Mouse (Mus musculus) v-Abl transformed pro-B cells (cell line): ENCODE measurements around the gene Acat2.
"Not testable (repeated sequence)": the region's sequence is repeated elsewhere in the genome, so short reads cannot be mapped to it uniquely, and the experiment has no call there.

Experiments
- in situ Hi-C, 2 experiments: fragments of 400-800 bp; cut with MboI; formaldehyde crosslinking; loops; one replicate each; pipeline ENCODE4 v1.15.1; 2025; ENCODE audit not compliant: unreplicated experiment in 2 of 2

Acat2 gene

DNA sequence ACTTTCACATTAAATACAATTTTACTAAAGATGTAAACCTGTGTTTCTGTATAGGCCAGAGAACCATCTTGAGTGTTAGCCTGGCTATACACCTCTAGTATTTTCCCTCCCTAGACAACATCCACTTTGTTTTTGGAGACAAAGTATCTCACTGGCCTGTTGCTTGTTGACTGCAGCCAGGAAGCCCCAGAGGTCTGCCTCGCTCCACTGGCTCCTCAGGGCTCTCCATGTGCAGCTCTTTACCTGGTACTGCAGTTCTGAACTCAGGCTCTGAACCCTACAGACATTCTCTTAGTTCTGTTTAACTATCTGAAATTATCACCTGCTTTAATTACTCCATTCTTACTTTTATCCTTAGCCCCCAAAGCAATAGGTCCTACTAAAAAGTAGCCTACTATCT is 18.0 kb upstream of the Acat2 start:
- in situ Hi-C loops, result loop anchor here in 1 of 2 experiments (25.0 kb wide), 1 partner anchor 666 kb away; the partner anchor contains the start of gene Map3k4

DNA sequence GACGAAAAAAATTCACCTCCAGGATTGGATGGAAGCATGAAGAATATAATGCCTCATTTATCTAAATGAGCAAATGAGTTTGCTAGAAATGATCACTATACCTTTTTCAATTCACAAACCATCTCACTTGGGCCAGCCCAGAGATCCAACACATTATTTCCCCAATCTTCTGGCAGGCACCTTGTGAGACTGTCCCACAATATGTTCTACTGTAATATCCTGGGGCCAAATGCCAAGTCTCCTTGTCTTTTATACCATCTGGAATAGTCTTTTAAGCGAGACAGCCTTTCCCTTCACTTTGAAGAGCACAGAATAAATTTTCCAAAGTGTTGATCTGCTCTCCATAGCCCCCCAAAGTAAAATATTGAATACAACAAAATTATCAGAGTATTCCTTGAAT is 13.3 kb upstream of the Acat2 start:
- in situ Hi-C loops, result no loop called here

DNA sequence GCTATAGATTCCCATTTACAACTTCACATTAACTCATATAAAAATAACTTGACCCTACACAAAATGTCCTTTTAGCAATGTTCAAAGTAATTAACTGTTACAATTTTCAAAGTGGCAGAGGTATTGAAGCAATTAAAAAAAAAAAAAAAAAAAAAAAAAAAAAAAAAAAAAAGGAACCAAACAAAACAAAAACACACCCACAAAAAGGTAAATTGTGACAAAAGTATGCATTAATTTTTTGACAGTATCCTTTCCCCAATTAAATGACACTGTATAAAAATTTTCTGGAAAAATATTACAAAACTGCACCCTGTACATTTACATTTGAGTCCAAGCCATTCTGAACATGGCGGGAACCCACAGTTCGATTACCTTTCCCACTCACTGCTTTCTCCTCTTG is 6.6 kb upstream of the Acat2 start:
- in situ Hi-C loops, result no loop called here

DNA sequence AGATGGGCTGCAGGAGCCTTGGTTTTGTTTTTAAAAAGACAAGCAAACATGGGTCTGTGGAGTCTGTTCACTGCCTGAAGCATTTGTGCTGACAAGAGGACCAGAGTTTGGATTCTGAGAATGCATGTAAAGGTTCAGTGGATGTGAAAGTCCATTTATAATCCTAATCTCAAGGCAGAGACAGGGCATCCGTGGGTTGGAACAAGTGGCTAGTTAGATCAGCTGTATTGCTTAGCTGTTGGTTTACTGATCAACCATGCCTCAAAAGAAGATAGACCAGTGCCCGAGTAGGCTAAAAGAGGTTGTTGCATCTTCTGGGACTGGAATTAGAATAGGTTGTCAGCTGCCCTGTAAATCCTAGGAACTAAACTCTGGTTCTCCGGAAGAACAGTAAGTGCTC is 2.9 kb upstream of the Acat2 start:
- in situ Hi-C loops, result no loop called here

DNA sequence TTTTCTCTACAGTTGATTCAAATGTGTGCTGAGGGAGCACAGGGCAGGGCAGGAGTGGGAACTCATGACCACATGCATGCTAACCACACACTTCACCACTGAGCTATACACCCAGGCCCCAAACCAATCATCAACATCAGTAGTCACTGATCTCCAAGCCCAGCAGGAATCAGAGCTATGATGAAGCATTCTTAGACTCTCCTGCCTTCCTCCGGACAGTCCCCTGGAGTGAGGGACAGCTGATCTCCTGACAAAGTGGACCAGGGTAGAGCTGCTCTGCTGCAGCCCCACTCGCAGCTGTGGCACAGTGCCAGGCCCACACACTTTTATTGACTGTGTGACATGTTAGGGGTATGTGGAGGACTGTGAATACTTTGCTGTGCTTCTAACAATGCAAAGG is 1.2 kb downstream of the Acat2 start:
- in situ Hi-C loops, result not testable (repeated sequence)

GRCm38 (mm10) chr17:12956664-12957063 is 3.9 kb downstream of the Acat2 start:
- in situ Hi-C loops, result no loop called here

DNA sequence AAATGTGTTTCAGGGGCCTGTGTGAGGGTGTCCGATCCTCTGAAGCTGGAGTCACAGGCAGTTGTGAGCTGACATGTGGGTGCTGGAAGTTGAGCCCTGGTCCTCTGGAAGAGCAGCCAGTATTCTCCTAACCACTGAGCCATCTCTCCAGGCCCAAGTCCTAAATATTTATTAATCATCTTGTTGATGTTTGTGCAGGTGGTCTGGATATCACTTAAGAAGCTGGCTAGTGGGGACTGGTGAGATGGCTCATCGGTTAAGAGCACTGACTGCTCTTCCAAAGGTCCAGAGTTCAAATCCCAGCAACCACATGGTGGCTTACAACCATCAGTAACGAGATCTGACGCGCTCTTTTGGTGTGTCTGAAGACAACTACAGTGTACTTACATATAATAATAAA is 10.9 kb downstream of the Acat2 start:
- in situ Hi-C loops, result no loop called here

GRCm38 (mm10) chr17:12942459-12943162 is 17.9 kb downstream of the Acat2 start:
- in situ Hi-C loops, result no loop called here

DNA sequence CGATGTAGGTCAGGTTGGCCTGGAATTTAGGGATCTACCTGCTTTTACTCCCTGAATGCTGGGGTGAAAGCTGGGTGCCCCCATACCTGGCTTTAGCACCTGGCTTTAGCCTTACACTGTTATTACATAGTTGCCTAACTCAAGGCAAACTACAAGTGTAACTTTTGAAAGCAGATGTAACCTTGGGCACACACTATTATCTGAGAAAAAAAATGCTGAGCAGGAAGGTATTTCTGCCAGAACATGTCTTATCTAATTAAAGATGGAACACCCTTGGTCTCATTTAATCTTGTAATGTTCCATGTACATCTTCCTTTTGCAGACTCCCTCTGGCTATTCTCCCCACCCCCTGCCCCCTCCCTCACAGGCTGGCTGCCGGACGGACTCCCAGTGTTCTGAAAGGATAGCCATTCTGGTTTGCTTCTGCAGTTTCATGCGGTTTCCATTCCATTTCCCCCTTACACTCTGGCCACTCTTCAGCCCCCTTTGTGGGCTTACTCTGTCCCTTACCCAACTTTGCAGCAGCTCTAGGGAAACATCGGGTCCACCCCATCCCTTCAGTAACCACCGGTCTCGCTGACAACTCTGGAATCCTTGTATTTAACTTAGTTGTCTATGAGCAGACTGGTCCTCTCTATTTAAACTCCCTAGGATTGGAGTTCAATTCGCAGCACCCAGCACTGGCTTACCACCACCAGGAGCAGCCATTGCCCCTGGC is 18.8 kb downstream of the Acat2 start:
- in situ Hi-C loops, result no loop called here

DNA sequence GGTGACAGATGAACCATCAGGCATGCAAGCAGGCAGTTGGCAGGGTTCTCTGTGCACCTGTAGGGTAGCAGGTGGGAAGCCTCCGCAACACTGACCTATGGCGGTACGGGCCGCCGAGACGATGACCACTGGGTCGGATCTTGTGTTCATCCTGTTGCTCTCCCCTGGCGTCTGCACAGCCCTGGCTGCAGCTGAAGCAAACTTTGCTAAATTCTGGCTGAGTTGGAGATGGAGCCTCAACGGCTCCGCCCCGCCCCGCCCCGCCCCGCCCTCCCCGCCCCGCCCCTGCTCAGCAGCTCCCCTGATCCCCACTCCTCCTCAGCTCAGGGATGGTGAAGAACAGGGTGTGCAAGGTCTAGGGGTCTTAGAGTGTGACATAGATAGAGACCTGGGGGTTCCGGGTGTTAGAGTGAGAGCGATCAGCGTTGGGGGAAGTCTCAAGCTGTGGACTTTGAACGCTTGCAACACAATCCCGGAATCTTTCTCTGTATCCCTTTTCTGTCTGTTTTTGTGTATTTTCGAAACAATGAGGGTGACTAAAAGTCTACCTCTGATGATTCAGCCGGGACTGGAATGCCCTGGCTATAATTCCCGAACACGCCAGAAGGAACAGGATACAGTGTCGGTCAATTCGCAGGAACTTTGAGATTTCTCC is 20.3 kb downstream of the Acat2 start, which contains the start of gene Acat3:
TSS of gene Acat3 (minus strand) at position 450 of the 655 bp plus-strand sequence.
- in situ Hi-C loops, result no loop called here

DNA sequence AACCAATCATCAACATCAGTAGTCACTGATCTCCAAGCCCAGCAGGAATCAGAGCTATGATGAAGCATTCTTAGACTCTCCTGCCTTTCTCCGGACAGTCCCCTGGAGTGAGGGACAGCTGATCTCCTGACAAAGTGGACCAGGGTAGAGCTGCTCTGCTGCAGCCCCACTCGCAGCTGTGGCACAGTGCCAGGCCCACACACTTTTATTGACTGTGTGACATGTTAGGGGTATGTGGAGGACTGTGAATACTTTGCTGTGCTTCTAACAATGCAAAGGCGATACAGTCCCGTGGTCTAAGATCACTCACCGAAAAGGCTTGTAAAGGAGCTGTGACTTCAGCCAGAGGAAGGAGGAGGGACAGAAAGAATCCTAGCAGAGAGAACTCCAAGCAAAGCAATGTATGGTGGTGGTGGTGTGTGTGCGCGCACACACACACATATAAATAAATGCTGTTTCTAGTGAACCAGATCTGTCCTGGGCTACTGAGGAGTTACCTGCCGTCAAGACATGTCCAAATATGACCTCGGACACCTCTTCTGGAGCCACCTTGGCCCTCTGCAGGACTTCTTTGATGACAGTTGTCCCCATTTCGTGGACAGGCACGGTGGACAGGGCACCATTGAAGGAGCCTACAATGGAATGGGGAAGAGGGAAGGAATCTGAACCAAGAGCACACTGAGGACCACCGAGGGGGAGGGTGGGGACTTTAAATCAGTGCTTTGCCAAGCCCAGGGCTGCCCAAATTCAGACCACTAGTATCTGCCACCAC is 21.0 kb downstream of the Acat2 start:
- in situ Hi-C loops, result not testable (repeated sequence)

DNA sequence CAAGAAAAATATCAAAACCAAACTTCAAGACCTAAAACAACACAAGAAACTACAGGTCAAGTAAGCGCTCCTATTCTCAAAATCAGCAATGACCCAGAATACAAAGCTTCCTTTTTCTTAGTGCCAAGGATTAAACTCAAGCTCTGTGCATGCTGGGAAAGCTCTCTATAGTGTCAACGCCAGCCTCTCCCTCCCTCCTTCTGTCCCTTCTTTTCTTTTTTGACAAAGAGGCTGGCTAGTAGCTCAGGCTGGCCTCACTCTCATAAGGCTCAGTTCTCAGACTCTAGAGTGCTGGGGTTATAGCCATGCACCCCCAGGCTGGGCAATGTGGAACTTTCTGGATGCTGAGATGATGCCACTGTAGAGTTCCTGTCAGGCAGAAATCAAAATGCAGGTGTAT is 22.5 kb downstream of the Acat2 start:
- in situ Hi-C loops, result no loop called here

GRCm38 (mm10) chr17:12937412-12937970 is 23.1 kb downstream of the Acat2 start:
- in situ Hi-C loops, result no loop called here

- in situ Hi-C loops, result no loop called here
These were observed 24.8 kb downstream of the Acat2 start for GRCm38 (mm10) chr17:12935719-12936118.

GRCm38 (mm10) chr17:12931576-12931975 is 29.0 kb downstream of the Acat2 start:
- in situ Hi-C loops, result not testable (repeated sequence)

GRCm38 (mm10) chr17:12925703-12926180 is 34.8 kb downstream of the Acat2 start:
- in situ Hi-C loops, result no loop called here

- in situ Hi-C loops, result no loop called here
These were observed 35.5 kb downstream of the Acat2 start for GRCm38 (mm10) chr17:12925001-12925400.

DNA sequence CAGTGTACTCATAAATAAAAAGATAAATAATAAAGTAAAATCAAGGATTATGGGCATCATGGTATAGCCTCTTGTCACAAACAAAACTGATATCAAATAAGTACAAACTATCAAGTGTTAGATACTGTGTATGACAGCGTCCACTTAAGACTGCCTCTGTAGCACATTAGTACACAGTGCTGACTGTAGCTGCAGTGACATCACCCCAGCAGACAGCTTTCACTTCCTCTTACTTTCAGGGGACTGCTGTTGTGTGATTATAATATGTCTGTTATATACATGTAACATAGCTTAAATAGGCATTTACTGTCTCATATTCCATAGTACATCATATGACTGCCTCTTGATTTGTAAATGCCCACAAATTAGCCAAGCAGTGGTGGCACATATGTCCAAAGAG is 39.5 kb downstream of the Acat2 start:
- in situ Hi-C loops, result no loop called here

DNA sequence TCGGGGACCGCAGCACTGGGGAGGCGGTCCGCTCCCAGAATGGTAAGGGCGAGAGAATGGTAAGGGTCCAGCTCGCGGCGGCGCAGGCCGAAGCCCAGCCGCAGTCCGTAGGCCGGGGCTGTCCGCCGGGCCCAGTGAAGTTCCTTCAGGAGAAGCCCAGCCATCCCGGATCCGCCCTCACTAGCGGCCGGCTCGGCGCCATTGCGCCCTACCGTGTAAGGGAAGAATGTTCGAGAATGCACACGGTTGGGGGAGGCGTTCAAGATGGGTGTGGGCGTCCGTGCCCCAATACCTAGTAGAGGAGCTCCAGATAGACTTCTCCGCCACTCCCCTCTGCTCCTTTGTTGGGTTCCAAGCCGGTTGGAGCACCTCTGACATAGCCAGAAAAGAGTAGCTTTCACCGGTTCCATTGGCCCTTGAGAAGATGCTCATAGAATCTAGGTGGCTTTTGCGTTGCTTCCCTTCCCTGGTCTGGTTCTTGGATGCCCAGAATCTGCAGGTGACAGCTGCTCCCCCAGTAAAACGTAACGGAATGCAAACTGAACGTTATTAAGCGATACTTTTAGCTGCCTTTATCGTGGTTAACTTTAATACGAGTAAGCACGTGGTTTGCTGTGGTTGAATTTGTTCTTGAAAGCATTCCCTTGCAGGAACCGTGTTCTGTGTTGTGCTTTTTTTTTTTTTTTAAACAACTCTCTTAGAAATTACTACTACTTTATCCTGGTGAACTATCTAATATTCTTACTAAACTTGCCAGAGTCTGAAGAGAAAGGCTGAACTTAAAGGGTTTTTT is 43.8 kb downstream of the Acat2 start:
- in situ Hi-C loops, result loop anchor here (5.0 to 10.0 kb wide), 2 partner anchors 76 to 78 kb away; partner anchors contain the start of gene Wtap (in 2 of the 2)
